Mouse (Mus musculus) liver (tissue): ENCODE measurements at regions not wholly inside any gene's neighbourhood (a gene's known extent, or its start where the extent isn't known, plus 50 kb on each side); places are given as distances from the start of the nearest gene placed in this dataset.

Experiments
- DNase-seq: peaks from one replicate; pipeline ENCODE4 v3.0.0-alpha.2; 2020; ENCODE audit warnings: mixed read lengths

DNA sequence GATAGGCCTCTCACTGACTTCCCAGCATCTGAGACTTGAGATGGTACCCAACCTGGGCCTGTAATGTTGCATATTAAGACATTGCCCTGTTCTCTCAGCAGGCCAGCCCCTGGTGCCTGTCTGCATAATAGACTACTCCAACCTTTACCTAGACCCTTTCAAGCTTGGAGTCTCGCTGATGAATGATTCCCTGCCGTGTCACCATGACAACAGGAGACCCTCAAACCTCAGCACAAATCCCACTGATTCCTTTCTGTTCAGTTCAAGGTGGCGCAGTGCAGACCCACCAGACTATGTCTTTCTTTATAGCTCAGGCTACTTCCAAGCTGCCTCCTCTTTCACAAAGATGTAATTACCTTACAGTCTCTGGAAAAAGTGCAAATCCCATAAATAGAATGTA is 172.0 kb downstream of the Dcdc2c start:
- no peak for DNase-seq

DNA sequence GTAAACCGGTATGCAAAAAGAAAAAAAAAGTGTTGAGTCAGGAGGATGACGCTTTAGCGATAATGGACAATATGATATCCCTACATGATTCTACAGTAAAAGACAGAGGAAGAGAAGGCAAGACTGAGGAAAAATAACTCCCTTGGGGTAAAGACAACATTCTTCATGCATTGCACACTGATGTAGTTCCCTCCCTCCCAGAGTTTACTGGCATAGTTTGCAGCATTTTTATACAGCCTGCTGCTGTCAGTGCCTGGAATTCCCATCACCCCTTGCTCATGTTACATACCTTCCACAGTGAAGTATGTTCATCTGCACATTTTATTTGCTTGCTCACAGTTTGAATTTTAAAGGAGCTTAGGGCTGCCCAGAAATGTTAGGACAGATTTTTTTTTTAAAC is 174.2 kb downstream of the Dcdc2c start:
- DNase-seq, result no peak

DNA sequence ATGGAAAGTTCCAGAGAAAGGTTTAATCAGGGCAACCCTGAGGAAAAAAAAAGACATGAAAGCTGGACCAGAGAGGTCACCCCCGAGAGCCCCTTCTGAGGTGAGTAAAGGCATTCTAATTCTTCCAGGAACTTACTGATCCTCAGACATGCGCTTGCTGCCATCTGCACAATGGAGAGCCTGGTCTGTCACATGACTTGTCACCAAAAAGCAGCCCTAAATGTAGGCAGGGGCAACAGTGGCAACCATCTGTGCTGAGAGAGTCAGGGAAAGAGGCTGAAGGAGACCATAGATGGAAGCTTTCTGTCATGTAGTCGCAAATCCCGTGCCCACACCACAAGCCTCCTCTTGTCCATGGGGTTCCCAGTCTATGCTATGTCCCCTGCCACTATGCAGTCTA is 174.8 kb downstream of the Dcdc2c start:
- no peak for DNase-seq

DNA sequence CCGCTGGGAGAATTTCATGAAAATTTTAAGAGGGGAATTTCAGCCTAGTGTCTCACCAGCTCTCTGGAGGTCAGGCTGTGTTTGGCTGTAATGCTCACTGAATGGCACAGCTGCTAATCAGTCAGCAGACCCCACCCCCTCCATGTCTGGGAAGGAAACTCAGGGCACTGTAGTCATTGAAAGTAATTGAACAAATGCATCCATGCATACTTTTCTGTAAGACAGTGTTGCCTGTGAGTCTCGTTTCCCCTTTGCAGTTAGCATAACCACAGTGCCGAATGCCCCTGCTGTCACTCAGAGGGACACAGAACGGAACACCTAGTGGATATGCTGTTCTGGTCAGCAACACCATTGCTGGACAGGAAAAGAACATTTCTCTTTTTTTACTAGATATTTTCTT is 175.4 kb downstream of the Dcdc2c start:
- no peak for DNase-seq

DNA sequence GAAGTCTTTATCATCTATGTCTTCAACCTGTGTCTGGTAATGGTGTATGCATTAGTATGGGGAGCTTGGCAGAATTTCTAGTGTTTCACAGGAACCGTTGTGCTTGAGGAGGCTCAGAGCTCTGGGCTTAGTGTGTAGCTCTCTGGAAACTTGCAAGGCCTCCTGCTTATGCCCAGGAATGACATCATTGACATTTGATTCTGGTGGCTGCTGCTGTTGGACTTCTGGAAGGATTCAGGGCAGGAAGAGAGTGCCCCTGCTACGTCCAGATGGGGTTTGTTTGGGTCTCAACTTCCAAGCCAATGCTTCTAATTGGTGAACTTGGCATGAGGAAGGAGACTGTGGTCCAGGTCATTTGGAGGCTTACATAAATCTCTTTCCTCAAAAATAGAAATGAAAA is 186.9 kb downstream of the Dcdc2c start:
- no peak for DNase-seq

DNA sequence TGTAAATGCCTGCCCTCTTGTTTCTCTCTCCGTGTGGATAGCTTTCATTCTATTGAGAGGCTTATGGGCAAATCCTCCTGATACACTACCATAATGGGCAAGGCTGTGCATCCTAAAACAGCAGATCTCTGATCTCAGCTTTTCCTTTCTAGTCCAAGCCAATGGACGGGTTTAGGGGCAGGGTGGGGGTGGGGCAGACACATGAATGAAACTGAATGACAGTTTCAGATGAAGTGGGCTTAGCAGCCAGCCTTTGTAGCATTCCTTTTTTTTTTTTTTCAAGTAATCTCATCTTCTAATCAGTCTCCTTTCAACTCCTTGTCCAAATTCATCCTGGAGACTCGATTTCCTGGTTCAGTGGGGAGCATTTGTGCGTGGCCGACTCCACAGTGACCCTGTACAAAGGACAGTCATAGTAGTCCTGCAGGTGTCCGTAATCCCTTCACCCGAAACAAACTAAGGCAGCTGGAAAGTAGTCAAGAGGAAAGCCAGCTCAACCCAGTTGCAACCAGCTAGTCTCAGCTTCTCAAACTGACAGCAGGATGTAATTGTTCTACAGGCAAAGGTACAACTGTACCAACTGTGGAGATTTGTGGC is 193.4 kb downstream of the Dcdc2c start:
- DNase-seq, result no peak

DNA sequence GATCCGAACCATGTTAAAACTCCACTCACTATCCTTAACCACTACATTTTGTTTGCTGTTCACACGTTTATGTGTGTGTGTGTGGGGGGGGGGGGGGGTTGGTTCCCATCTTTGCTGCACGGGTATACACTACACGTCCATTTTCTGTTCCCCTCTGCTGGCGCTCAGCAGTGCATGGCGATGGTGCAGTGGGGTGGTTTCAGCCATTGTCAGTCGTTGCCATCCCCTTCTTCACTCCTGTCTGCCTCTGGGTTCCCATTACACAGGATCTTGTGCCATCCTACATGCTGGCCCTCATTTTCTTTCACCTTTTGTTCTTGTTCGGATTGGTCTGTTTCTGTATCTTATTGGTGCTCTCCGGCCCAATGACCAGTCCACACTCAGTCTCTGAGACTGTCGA is 194.4 kb downstream of the Dcdc2c start:
- no peak for DNase-seq

DNA sequence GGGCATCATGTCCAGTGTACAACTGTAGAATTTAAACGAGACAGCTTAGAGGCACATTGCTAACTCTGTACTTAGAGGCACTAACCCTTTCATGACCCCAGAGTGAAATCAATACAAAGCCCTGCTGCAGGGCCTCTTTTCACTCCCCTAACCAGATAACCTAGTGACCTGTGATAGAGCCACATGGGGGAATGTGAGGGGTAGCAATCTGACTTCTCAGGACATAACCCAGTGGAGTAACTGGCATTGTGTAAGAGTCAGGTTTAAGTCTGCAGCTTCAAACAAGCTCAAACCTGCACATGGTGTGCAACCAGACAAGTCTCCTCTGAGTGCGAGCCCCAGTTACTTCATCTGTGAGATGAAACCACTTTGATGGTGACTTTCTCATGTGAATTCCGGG is 199.1 kb downstream of the Dcdc2c start:
- peak; percentile 9 for DNase-seq

DNA sequence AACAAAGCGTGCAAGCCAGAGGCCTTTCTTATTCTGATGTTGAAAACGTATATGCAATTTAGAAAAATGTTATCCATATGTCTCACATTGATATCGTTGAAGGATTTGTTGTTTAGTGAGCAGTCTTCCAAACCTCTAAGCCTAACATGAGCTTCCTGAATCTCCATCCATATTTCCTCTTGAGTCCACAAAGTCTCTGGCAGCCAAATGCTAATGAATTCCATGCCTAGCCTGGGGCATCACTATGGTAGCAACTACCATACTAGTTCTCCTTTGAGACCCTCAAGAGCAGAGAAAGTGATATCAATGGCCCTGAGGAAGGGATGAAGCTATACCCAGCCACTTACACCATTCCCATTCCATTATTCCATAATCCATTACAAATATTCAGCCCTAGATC is 199.6 kb downstream of the Dcdc2c start:
- no peak for DNase-seq

DNA sequence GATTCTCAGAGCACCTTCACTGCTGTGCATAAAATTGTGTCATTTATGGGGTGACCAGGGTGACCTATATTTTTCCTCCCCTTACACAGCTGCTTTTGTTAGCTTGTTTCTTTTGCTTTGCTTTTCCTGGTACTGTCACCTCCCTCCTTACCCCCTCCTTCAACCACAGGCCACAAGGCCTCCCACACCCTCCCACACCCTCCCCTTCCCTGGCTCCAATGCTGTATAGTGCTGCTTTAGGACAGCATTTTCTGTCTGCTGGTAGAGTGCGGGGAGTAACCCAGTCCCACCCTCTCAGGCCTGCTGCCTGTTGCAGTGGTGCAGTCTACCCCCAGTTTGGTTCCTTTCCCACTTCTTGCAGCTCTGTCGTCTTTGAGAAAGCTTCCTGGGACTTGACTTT is 209.5 kb downstream of the Dcdc2c start:
- no peak for DNase-seq

DNA sequence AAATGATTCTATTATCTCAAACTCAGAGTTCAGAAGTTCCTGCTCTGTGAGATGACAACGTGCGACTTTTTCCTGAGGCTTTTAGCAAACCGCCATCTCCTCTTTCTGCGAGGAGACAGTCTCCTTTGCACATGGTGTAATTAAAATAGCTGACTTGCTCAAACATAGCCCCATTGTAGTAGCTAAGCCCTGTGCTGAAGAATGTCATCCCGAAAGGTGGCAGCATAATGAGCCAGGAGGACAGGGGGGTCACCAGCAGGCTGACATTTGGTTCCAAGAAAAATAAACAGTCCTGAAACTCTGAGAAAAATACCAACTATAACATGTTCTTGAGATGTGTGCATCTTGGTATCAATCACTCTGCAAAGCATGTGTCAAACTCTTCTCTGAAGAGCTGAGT is 219.6 kb downstream of the Dcdc2c start:
- no peak for DNase-seq

DNA sequence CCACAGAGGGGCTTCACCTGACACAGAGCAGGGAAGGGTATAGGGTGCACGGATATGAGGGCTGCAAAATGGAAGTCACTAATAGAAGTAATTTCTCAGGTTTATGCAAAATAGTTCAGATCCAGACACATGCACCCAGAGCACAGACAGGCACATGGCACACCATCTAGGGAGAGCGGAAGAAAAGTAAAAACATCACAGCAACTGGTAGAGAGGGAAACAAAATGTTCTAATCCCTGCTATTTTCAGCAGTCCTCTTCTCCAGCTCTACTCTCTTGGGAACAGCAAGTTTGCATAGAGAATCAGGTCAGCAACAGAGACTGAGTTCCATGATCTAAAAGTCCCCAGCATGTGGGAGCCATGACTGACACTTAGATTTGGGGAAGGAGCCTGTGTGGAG is 220.4 kb downstream of the Dcdc2c start:
- no peak for DNase-seq

DNA sequence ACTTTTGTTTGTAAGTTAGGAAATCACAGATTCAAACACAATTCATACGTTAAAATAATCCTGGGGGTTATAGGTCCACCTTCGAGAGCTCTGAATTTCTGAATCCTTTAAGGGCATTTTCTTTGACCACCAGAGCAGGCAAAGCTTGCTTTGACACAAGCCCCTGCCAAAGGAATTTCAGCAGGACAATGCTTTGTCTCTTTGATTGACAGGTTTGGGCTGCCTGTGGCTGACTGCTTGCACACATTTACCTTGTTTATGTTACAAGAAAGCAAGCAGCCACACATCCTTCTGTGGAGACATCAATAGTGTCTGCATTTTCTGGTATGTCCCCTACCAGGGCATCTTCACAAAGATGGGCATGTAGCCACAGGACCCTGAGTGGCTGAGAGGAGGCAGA is 228.5 kb downstream of the Dcdc2c start:
- no peak for DNase-seq

DNA sequence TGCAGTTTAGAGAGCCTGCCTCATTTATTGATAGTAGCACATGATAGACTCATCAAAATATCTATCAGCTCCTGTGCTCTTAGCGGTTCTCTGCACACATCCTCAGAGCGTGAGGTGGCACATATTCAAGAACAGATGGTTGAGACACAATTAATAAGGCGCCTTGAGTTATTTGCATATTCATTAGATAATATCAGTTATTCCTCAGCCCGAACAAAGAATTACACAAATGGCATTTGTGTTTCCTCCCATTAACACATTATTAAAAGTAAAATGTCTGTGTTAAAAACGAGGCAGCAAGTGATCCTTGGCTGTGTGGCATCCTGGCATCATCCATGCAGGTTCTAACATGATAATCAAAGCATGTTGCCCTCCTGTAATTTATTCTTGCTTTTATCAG is 243.0 kb downstream of the Dcdc2c start:
- no peak for DNase-seq

DNA sequence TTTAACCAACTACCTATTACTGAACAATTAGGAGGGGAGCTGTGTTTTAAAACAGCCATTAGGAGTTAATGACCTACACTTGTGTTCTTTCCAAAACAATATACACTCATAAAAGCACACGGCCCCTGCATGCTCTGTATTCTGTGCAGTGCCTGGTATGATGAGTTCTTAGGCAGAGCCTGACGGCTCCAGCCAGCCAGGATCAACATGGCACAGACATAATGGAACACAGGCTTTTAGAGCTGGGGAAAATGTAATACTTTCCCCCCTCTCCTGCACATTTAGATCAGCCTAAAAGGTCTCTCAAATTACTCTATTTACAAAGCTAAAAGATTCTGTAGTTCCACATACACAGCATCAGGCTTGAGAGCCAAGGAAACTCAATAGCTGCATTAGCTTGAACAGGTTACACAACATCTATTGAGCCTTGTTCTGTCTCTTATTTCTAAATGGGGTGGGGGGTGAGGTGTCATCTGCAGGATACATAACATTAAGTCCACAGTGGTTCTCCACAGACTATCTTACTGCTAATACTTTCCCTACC is 250.1 kb downstream of the Dcdc2c start:
- DNase-seq, result no peak

DNA sequence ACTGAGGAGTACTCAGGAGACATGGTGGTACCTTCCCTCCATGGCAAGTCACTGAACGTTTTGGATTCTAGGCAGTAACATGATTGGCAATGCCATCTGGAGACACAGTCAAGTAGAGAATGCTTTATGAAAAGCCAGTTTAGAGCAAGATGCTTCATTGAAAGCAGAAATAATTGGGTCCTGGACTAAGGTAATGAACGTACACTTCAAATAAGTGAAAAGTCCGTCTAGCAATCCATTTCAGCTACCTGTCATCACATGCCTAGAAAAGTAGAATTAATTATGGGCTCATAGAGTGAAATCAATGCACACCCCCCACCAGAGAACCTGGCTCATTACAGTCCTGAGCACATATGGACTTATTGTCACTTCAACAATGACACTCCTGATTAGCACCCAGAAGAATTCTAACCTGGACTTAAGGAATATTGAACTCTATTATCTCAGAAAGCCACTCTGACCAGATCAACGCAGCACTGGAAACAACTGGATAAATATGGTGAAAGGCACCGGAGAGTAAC is 263.8 kb downstream of the Dcdc2c start:
- no peak for DNase-seq

DNA sequence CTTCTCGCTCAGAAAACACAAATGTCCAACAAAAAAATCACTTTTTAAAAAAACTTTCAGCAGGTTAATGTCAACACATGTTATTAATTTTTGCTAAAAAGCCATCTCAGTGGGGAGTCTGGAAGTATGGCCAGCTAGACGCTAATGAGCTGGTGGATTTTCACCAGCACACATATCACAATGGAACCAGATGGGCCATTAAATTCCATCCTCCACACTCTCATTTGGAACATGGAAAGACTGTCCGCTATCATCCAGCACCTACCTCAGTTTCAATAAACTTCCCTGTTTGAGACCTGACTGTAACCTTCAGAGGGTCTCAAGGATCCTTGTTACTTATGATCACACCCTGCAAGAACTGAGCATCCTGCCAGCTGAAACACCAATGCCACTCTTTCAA is 296.7 kb downstream of the Dcdc2c start:
- no peak for DNase-seq

DNA sequence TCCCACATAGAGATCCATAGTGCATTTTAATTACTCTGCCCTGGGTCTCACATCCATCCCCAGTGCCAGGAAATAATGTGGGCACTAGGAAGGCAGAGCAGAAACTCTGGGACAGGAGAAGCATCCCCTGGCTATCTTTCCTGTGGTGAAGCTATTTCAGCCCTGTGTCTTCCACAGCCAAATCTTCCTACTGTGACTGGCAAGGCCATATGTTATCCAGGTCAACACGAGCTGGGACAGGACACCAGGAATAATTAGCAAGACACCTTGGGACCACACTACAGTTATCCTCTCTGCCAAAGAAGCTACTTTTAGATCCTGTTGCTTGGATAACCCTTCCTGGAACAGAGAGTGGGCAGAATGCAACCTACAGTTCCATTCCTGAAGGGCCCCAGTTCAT is 301.7 kb downstream of the Dcdc2c start:
- no peak for DNase-seq

DNA sequence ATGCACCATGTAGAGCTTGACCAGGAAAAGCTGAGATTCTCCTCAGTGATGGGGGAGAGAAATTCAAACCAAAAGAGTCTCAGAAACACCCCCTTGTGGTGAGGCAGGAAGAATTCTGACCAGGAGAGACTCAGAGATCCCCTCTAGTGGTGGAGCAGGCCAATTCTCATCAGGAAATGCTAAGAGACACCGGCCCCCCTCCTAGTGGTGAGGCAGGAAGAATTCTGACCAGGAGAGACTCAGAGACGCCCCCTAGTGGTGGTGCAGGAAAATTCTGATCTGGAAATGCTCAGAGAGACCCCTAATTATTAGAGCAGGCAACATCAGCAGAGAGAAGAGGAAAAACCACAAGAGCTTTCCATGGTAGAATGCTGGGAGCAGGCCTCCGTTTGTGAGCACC is 303.4 kb downstream of the Dcdc2c start:
- peak; percentile 12 for DNase-seq

DNA sequence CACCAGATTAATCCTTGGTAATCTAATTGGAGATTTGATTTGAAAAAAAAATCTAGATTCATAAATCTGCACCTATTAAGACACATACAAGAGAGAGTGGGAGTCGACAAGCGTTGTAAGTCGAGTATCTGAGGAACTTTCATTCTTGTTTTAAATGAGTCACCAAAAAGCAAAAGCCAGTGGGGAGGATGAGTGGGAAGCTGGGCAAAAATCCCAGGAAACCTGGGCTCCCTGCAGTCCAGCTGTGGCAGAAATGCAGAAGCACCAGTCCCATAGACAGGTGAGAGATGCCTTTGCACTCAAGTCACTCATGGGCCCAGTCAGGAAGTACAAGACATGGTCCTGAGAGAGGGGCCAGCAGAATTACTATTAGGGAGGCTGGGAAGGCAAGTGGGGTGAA is 303.9 kb downstream of the Dcdc2c start:
- DNase-seq, result no peak

DNA sequence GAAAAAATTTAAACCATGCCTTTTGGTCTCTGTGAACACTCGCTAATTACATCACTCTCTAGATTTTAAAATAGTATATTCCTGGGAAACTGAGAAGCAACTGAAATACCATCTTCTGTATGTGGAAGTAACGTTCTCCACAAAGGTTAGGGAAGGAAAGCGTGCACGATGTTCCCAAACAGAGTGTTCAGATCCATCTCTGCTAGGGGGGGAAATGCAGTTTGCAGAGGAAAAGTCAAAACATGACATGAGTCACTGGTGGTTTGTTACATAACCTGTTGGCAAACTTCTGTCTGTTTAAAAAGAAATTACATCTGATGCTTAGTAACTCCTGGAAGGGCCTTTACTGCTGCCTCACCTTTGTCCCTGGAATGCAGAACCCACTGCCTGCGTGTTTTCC is 314.2 kb downstream of the Dcdc2c start:
- DNase-seq, result no peak

DNA sequence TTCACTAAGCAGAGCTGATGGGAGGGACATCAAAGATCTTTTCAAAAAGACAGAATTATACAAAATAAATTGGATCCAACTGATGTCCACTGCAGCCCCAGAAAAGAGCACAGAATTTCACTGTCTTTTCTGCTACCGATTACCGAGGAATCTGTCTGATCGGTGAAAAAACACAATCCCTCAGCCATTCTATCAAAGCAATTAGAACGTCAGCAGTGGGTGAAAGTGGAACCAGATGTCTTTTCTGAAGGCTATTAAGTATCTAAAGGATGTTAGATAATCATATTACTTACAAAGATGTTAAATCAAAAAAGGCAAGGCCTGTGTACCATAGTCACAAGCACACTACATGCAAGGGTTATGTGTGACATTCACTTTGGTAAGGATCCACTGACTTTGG is 315.2 kb downstream of the Dcdc2c start:
- no peak for DNase-seq

DNA sequence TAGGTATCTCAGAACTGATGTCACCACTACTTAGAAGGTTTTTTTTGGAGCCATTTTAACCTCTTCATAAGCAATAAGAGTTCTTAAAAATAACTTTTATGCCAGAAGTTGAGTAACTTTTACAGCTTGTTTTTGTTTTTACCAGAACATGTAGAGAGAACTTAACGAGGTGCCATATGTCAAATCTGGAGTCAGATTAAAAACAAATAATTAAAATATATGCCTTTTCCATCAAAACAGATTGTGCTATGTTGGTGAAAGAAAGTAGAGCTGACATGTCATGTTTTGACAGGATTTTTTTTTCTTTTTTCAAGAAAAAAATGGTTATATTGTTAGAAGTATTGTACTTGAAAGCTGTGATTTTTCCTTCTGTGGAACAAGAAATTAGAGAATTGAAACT is 349.4 kb downstream of the Dcdc2c start:
- no peak for DNase-seq

DNA sequence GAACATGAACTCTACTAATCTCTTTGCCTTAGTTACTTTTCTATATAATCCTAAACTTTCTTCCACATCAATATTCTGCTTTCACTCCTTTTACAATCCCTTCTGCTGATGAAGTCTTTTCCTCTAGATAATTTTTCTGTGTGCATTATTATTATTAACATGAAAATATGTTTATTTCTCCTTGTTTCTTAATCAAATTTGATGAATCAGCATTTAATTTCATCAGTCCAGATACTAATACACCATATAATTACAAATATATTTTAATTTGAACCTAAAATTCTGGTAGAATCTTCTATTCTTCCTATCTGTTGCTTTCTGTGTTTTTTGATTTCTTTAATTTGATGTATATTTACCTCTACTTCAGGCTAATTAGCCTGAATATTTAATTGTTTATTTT is 365.5 kb downstream of the Dcdc2c start:
- DNase-seq, result no peak

DNA sequence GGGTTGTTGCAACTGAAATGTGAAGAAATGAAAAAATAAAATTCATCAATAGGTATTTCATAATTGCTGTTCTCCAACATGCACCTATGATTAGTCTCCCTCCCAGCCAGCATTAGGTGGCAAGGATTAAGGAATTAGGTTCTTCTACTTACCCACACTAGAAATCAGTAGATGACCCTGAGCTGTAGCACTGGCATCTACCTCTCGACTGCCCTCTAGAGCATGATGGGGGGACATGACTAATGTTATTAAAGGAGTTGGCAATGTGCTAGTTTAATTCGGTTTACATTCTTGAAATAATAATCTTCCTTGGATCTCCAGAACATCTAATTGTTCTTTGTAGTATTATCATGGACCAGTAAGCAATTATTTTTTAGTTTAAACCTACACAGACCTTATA is 370.9 kb downstream of the Dcdc2c start:
- no peak for DNase-seq
